Mouse (Mus musculus) cerebellum, adult 2 months (tissue): ENCODE data around the gene Yif1a.

Source experiments
- CTCF ChIP-seq: fragments of 200-500 bp; IDR thresholded peaks from 2 replicates; pipeline ENCODE4 v1.5.1; 2011; ENCODE audit warnings: low read depth, mild to moderate bottlenecking, control low read depth, low read length, moderate library complexity, borderline replicate concordance; ENCODE audit not compliant: insufficient read depth
- POLR2A ChIP-seq: fragments of 200-500 bp; IDR thresholded peaks from 2 replicates; pipeline ENCODE4 v1.6.1; 2011; ENCODE audit warnings: low read length, control low read depth, borderline replicate concordance; ENCODE audit not compliant: insufficient read depth

DNA sequence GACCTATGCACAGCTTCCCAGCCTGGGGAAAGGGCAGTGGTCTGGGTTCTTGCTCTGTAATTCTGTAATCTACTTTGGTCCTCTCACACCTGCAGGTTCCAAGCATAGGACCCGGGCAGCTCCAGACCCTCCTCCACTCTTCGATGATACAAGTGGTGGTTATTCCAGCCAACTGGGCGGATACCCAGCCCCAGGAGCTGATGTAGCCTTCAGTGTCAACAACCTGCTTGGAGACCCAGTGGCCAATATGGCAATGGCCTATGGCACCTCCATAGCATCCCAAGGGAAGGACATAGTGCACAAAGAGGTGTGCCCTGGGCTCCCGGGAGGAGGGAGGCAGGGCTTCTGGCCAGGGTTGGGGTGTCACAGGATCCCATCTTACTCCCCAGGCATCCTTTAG, 986 bp downstream of the Yif1a start:
- TF ChIP-seq POLR2A: no peak
- no peak for TF ChIP-seq CTCF
